Mouse (Mus musculus) lung, embryonic 14.5 days (tissue): ENCODE measurements around the gene Farsa. TPM values are rescaled to one million over a fixed set of nuclear protein-coding genes. Genes with fewer than 3 reads are reported as not detected.

Experiments
- ATAC-seq: fragments of 200-750 bp; cut with Nextera tagmentation; 2 replicates; pipeline ENCODE4 v1.8.0; 2017; ENCODE audit warnings: mild to moderate bottlenecking, moderate TSS enrichment, moderate library complexity; ENCODE audit not compliant: insufficient read depth
- DNase-seq: peaks from one replicate; pipeline ENCODE4 v3.0.0-alpha.2; 2015
- H3K27ac ChIP-seq: fragments of 300-500 bp; sonication (generic); 2 replicates; pipeline ENCODE4 v1.5.1; 2014; ENCODE audit warnings: low read depth, mild to moderate bottlenecking, moderate library complexity
- H3K27me3 ChIP-seq: fragments of 300-500 bp; sonication (generic); 2 replicates; pipeline ENCODE4 v1.6.1; 2014; ENCODE audit warnings: low read length, control low read depth; ENCODE audit not compliant: insufficient read depth
- H3K36me3 ChIP-seq: fragments of 300-500 bp; sonication (generic); 2 replicates; pipeline ENCODE4 v1.6.1; 2014; ENCODE audit warnings: control low read depth; ENCODE audit not compliant: insufficient read depth
- H3K4me1 ChIP-seq: fragments of 300-500 bp; sonication (generic); 2 replicates; pipeline ENCODE4 v1.6.1; 2014; ENCODE audit warnings: antibody characterized with exemption, control low read depth; ENCODE audit not compliant: insufficient read depth
- H3K4me2 ChIP-seq: fragments of 300-500 bp; sonication (generic); 2 replicates; pipeline ENCODE4 v1.6.1; 2014; ENCODE audit warnings: mild to moderate bottlenecking
- H3K4me3 ChIP-seq: fragments of 300-500 bp; sonication (generic); 2 replicates; pipeline ENCODE4 v1.5.1; 2014; ENCODE audit warnings: low read depth, low read length
- H3K9ac ChIP-seq: fragments of 300-500 bp; sonication (generic); 2 replicates; pipeline ENCODE4 v1.6.1; 2014
- H3K9me3 ChIP-seq: fragments of 300-500 bp; sonication (generic); 2 replicates; pipeline ENCODE4 v1.6.1; 2016; ENCODE audit warnings: low read depth, low read length, control low read depth
- CTCF ChIP-seq: IDR thresholded peaks from 2 replicates; pipeline ENCODE4 v1.5.1; 2016; ENCODE audit warnings: antibody characterized with exemption, low read depth
- WGBS: fragments of 180-500 bp; shearing (Covaris S2); extraction: QIAGEN DNeasy Blood & Tissue Kit; methylation state at CpG from one replicate; pipeline ENCODE4 v1.1.7; 2014; 5-methylcytosine and 5-hydroxymethylcytosine counted together
- polyA plus RNA-seq: library from polyadenylated mRNA; unstranded; fragments of >200 nt; fragmentation: Nextera tagmentation; extraction: Ambion mirVana; gene quantifications from 2 replicates; pipeline ENCODE4 v1.2.1, GENCODE M21; 2014

Farsa gene
- polyA plus RNA-seq, 1 experiment from 2014 or later: 103 TPM

- WGBS: under 1% methylated on average over 45 of the region's 45 CpGs
- ATAC-seq: peak; percentile 94
- H3K27me3 ChIP-seq: peaks cover 32% of the 10 kb centered on the region
- no peaks in the 10 kb centered on the region for H3K36me3 ChIP-seq
- H3K4me2 ChIP-seq: peak within 1 kb of the TSS; percentile 93
- no peak for TF ChIP-seq CTCF
- H3K9ac ChIP-seq: peak within 1 kb of the TSS; percentile 69
- no peaks in the 10 kb centered on the region for H3K9me3 ChIP-seq
- peak; percentile 97 for DNase-seq
- peak within 1 kb of the TSS; percentile 58 for H3K4me3 ChIP-seq
- H3K4me1 ChIP-seq: 0 out of 2 replicates have a peak, but pooled peaks cover 6% of the 10 kb centered on the region
- 0 out of 2 replicates have a peak within 1 kb of the TSS, but pooled peaks have one; percentile 30 for H3K27ac ChIP-seq
Measured at GRCm38 (mm10) chr8:84908421-84909161, 51.8 kb downstream of the Farsa start, which contains the start of gene Dnase2a. Gene Dnase2a, plus strand, starts transcription at chr8:84908560.

GRCm38 (mm10) chr8:84909162-84909767, 52.5 kb downstream of the Farsa start:
- Histone ChIP-seq H3K27me3 (peaks cover 37% of the 10 kb centered on the region), H3K36me3 (no peaks in the 10 kb centered on the region), H3K9me3 (0 out of 2 replicates have a peak, but pooled peaks cover 5% of the 10 kb centered on the region), H3K4me3 (peak overlapping the region; percentile 58), H3K4me1 (0 out of 2 replicates have a peak, but pooled peaks cover 6% of the 10 kb centered on the region), H3K4me2 (peak overlapping the region; percentile 93), H3K9ac (peak overlapping the region; percentile 69), H3K27ac (no peak overlapping the region)
- 44% methylated on average over 20 of the region's 20 CpGs for WGBS
- no peak for DNase-seq
- ATAC-seq: no peak; the same call in 1 of the 2 replicates
- no peak for TF ChIP-seq CTCF

DNA sequence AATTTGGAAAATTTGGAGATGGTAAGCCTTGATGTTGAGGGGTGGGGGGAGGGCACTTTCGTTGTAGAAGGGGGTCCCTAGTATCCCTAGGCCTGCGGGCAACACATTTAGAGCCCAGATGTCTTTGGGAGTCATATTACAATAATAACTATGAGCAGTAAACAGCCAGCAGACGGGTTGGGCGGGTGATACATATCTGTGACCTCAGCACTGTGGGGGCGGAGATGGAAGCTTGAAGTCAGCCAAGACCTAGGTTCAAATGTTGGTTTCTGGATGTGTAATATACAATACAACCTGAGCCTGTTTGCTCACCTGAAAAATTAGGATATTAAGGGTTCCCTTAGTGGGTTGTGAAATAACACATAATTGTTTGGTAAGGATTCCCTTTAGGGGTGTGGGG, 53.2 kb downstream of the Farsa start:
- TF ChIP-seq CTCF: no peak
- whole genome bisulfite sequencing: 61% methylated on average over 5 of the region's 5 CpGs
- H3K4me3 ChIP-seq: no peak overlapping the region
- H3K9me3 ChIP-seq: 0 out of 2 replicates have a peak, but pooled peaks cover 5% of the 10 kb centered on the region
- no peak overlapping the region for H3K27ac ChIP-seq
- H3K36me3 ChIP-seq: no peaks in the 10 kb centered on the region
- H3K9ac ChIP-seq: no peak overlapping the region
- no peak for ATAC-seq
- peaks cover 37% of the 10 kb centered on the region for H3K27me3 ChIP-seq
- H3K4me1 ChIP-seq: 0 out of 2 replicates have a peak, but pooled peaks cover 6% of the 10 kb centered on the region
- no peak for DNase-seq
- peak overlapping the region; percentile 93 for H3K4me2 ChIP-seq

DNA sequence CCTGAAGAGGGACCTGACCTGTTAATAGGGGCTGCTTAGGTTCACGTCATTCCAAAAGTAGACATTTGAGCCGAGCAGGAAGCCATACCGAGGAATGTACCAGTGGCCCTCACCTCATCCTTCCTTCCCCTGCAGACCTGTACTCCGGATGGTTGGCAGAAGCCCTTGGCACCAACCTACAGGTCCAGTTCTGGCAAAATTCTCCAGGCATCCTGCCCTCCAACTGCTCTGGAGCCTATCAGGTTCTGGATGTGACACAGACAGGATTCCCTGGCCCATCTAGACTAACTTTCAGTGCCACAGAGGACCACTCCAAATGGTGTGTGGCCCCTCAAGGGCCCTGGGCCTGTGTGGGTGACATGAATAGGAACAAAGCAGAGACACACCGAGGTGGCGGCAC, 53.8 kb downstream of the Farsa start:
- Histone ChIP-seq H3K4me1 (0 out of 2 replicates have a peak, but pooled peaks cover 6% of the 10 kb centered on the region), H3K27me3 (peaks cover 37% of the 10 kb centered on the region), H3K4me2 (no peak overlapping the region), H3K36me3 (no peaks in the 10 kb centered on the region), H3K9ac (no peak overlapping the region), H3K27ac (no peak overlapping the region), H3K9me3 (0 out of 2 replicates have a peak, but pooled peaks cover 5% of the 10 kb centered on the region), H3K4me3 (no peak overlapping the region)
- ATAC-seq (no peak), DNase-seq (no peak)
- 76% methylated on average over 6 of the region's 6 CpGs for WGBS
- TF ChIP-seq CTCF: no peak

DNA sequence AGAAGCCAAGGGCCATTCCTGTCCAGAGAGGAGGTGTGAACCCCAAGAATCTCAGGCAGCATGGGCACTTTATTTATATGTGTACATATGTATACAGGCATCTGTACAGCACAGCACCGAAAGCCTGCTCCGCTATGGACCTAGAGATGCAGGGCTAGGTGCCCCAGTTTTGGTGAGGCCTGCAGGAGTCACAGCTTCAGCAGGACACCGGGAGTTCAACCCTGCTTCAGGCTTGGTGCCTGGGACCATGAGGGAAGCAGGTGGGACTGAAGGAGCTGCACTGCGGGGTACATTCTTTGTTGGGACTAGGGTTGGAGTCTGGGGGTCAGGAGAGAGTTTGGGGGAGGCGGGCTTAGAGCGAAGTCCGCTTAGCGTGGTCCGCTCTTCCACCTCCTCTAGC, 55.1 kb downstream of the Farsa start:
- no peak overlapping the region for H3K9ac ChIP-seq
- H3K36me3 ChIP-seq: no peaks in the 10 kb centered on the region
- DNase-seq: no peak
- no peak overlapping the region for H3K27ac ChIP-seq
- H3K27me3 ChIP-seq: peaks cover 37% of the 10 kb centered on the region
- no peak overlapping the region for H3K4me3 ChIP-seq
- ATAC-seq: no peak
- 0 out of 2 replicates have a peak, but pooled peaks cover 6% of the 10 kb centered on the region for H3K4me1 ChIP-seq
- 0 out of 2 replicates have a peak, but pooled peaks cover 5% of the 10 kb centered on the region for H3K9me3 ChIP-seq
- H3K4me2 ChIP-seq: no peak overlapping the region
- no peak for TF ChIP-seq CTCF
- 82% methylated on average over 9 of the region's 9 CpGs for WGBS

DNA sequence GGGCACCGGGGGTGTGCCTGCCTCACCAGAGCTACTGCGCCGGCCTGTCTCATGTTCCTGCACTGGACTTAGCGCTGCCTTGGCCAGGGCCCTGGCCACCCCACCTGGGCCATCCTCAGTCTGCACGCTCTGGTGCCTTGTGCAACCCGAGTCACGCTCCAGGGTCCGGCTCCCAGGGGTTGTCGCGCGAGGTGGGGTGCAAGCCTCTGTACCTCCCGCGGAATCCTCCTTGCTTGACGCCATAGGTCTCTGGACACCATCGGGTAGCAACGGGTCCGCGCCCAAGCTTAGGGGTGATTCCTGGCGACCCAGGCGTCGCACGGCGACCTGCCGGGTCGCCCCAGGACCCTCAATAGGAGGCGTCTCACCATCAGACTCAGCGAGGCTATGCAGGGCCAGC, 55.6 kb downstream of the Farsa start:
- peaks cover 37% of the 10 kb centered on the region for H3K27me3 ChIP-seq
- 18% methylated on average over 27 of the region's 27 CpGs for WGBS
- peak overlapping the region; percentile 42 for H3K4me3 ChIP-seq
- TF ChIP-seq CTCF: no peak
- peak overlapping the region; percentile 39; the same call in 1 of the 2 replicates for H3K9ac ChIP-seq
- H3K4me2 ChIP-seq: peak overlapping the region; percentile 74
- 0 out of 2 replicates have a peak, but pooled peaks cover 5% of the 10 kb centered on the region for H3K9me3 ChIP-seq
- H3K4me1 ChIP-seq: 0 out of 2 replicates have a peak, but pooled peaks cover 6% of the 10 kb centered on the region
- ATAC-seq (no peak), DNase-seq (no peak)
- no peaks in the 10 kb centered on the region for H3K36me3 ChIP-seq
- H3K27ac ChIP-seq: no peak overlapping the region
